Mouse (Mus musculus) CH12.LX (cell line): Measurements from ENCODE around the gene Olfr742. TPM values are rescaled to one million over a fixed set of nuclear protein-coding genes. Genes with fewer than 3 reads are reported as not detected.

ENCODE experiments used
- DNase-seq: peaks from one replicate; pipeline ENCODE4 v3.0.0-alpha.2; 2013; ENCODE audit errors: extremely low read depth
- H3K27ac ChIP-seq: 2 replicates; pipeline ENCODE4 v1.5.1; 2012; ENCODE audit warnings: low read depth, mild to moderate bottlenecking, control low read depth, moderate library complexity; ENCODE audit not compliant: insufficient read depth
- H3K27me3 ChIP-seq: replicated peaks from 2 replicates; pipeline ENCODE3; 2012; ENCODE audit warnings: inconsistent platforms
- H3K36me3 ChIP-seq, 2 experiments: replicated peaks in 1 of 2; 2 replicates each; pipeline versions ENCODE3 to v1.6.1; 2012; ENCODE audit warnings: inconsistent platforms in 1 of 2, low read length in 1 of 2, mild to moderate bottlenecking in 1 of 2, mixed read lengths in 1 of 2, moderate library complexity in 1 of 2; ENCODE audit not compliant: control insufficient read depth in 1 of 2, insufficient read depth in 1 of 2
- H3K4me1 ChIP-seq, 2 experiments: 2 replicates each; pipeline ENCODE4 v1.6.1; 2012; ENCODE audit warnings: inconsistent platforms in 1 of 2, moderate library complexity in 1 of 2; ENCODE audit not compliant: insufficient read depth in 2 of 2, control insufficient read depth in 1 of 2
- H3K4me2 ChIP-seq: 2 replicates; pipeline ENCODE4 v1.6.1; 2012; ENCODE audit warnings: low read depth, mild to moderate bottlenecking, control low read depth; ENCODE audit not compliant: poor library complexity, insufficient read depth, severe bottlenecking
- H3K4me3 ChIP-seq, 3 experiments: fragments of 150-350 bp in 1 of 3; sonication (generic) in 1 of 3; replicated peaks in 1 of 3; 2 replicates each; pipeline versions ENCODE3 to v1.5.1; 2011 to 2012; ENCODE audit warnings: low read depth in 2 of 3, low read length in 2 of 3, mild to moderate bottlenecking in 2 of 3, moderate library complexity in 2 of 3, control low read depth in 1 of 3, improper control_type of control experiment in 1 of 3, inconsistent platforms in 1 of 3, mixed read lengths in 1 of 3; ENCODE audit not compliant: poor library complexity in 1 of 3
- H3K79me2 ChIP-seq: replicated peaks from 2 replicates; pipeline ENCODE4 v1.6.1; 2012; ENCODE audit warnings: mild to moderate bottlenecking, moderate library complexity; ENCODE audit not compliant: control insufficient read depth, poor library complexity, insufficient read depth, severe bottlenecking; ENCODE audit errors: extremely low read depth
- H3K9ac ChIP-seq: 2 replicates; pipeline ENCODE4 v1.6.1; 2012; ENCODE audit warnings: low read depth, mild to moderate bottlenecking, control low read depth, moderate library complexity; ENCODE audit not compliant: insufficient read depth
- H3K9me3 ChIP-seq: replicated peaks from 2 replicates; pipeline ENCODE3; 2012; ENCODE audit warnings: low read length, inconsistent platforms, mixed read lengths
- E2F4 ChIP-seq: IDR thresholded peaks from 2 replicates; pipeline ENCODE4 v1.6.1; 2011; ENCODE audit warnings: low read depth, low read length, improper control_type of control experiment; ENCODE audit not compliant: insufficient replicate concordance
- GABPA ChIP-seq: IDR thresholded peaks from 2 replicates; pipeline ENCODE4 v1.6.1; 2012; ENCODE audit warnings: low read depth, low read length, improper control_type of control experiment, inconsistent platforms; ENCODE audit not compliant: insufficient replicate concordance
- IRF4 ChIP-seq: IDR thresholded peaks from 2 replicates; pipeline ENCODE4 v1.6.1; 2014; ENCODE audit warnings: low read depth, mild to moderate bottlenecking, inconsistent platforms, low read length, improper control_type of control experiment
- MAFK ChIP-seq: IDR thresholded peaks from 2 replicates; pipeline ENCODE4 v1.6.1; 2011; ENCODE audit warnings: low read length, improper control_type of control experiment; ENCODE audit not compliant: insufficient replicate concordance
- MEF2A ChIP-seq: IDR thresholded peaks from 2 replicates; pipeline ENCODE4 v1.6.1; 2014; ENCODE audit warnings: low read depth, mild to moderate bottlenecking, inconsistent platforms, low read length, improper control_type of control experiment, borderline replicate concordance
- MYC ChIP-seq: IDR thresholded peaks from 2 replicates; pipeline ENCODE4 v1.6.1; 2011; ENCODE audit warnings: low read depth, mild to moderate bottlenecking, improper control_type of control experiment, low read length
- NELFE ChIP-seq: IDR thresholded peaks from 2 replicates; pipeline ENCODE4 v1.6.1; 2011; ENCODE audit warnings: low read depth, low read length, improper control_type of control experiment
- NRF1 ChIP-seq: IDR thresholded peaks from 2 replicates; pipeline ENCODE4 v1.6.1; 2014; ENCODE audit warnings: low read depth, mild to moderate bottlenecking, inconsistent platforms, low read length, improper control_type of control experiment, moderate library complexity
- RAD21 ChIP-seq: IDR thresholded peaks from 2 replicates; pipeline ENCODE4 v1.6.1; 2011; ENCODE audit warnings: low read depth, mild to moderate bottlenecking, low read length, improper control_type of control experiment, moderate library complexity
- RCOR1 ChIP-seq: conservative IDR thresholded peaks from 2 replicates; pipeline ENCODE4 v1.6.1; 2012; ENCODE audit warnings: low read depth, mild to moderate bottlenecking, inconsistent platforms, low read length, improper control_type of control experiment
- SMC3 ChIP-seq: IDR thresholded peaks from 2 replicates; pipeline ENCODE4 v1.6.1; 2011; ENCODE audit warnings: low read depth, low read length, improper control_type of control experiment
- UBTF ChIP-seq: IDR thresholded peaks from 2 replicates; pipeline ENCODE4 v1.6.1; 2012; ENCODE audit warnings: low read depth, mild to moderate bottlenecking, inconsistent platforms, low read length, improper control_type of control experiment, moderate library complexity
- USF1 ChIP-seq: IDR thresholded peaks from 2 replicates; pipeline ENCODE4 v1.6.1; 2014; ENCODE audit warnings: low read depth, mild to moderate bottlenecking, inconsistent platforms, low read length, improper control_type of control experiment
- ZMIZ1 ChIP-seq: IDR thresholded peaks from 2 replicates; pipeline ENCODE4 v1.6.1; 2012; ENCODE audit warnings: low read depth, mild to moderate bottlenecking, inconsistent platforms, low read length, improper control_type of control experiment
- dilution Hi-C: fragments of 300-500 bp; cut with MboI; formaldehyde crosslinking; loops from 2 replicates; pipeline ENCODE4 v1.14.3; 2020; ENCODE audit warnings: low sequenced_read_pairs; ENCODE audit not compliant: extremely low pct_unique_long_range_greater_than_20kb, extremely low pct_ligation_motif_present
- in situ Hi-C: fragments of 300-500 bp; cut with MboI; formaldehyde crosslinking; loops from 3 replicates; pipeline ENCODE4 v1.14.3; 2019; ENCODE audit warnings: low sequenced_read_pairs, low pct_ligation_motif_present, low pct_unique_long_range_greater_than_20kb, mixed read lengths
- polyA plus RNA-seq: library from polyadenylated mRNA; unstranded; fragments of >175 nt; gene quantifications from 2 replicates; pipeline ENCODE4 v1.2.1, GENCODE M21; 2012; ENCODE audit warnings: low read depth; ENCODE audit not compliant: insufficient read length
- total RNA-seq, 2 experiments: library from RNA; depleted of rRNA; stranded (reverse); fragments of 300-350 nt in 1 of 2; fragments of >200 nt in 1 of 2; gene quantifications; 2 replicates each; pipeline ENCODE4 v1.2.3; 2012 to 2014

Olfr742 gene
- total and polyA plus RNA-seq, 3 experiments = not detected

DNA sequence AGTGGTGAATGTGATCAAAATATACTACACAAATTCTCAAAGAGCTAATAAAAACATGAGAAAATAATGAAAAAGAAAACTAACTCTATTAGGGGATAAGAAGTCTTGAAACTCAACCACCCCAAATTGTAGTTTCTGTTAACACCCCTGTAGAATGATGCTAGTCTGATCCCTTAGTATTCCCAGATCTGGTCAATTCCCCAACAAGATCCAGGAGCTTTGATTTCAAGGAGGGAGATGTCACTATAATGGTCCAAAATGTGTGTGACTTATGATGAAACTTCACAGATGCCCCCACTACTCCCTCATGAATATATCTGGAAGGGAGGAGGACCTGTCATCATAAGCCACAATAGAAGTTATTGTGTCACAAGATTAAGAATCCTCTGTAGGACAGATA lies 18.1 kb downstream of the Olfr742 start, which contains the start of gene Olfr743:
TSS of gene Olfr743 (plus strand) at position 301 of the 400 bp plus-strand sequence.
- H3K36me3 ChIP-seq = no peaks in the 10 kb centered on the region
- no peaks in the 10 kb centered on the region for H3K4me1 ChIP-seq
- H3K79me2 ChIP-seq = no peaks in the 10 kb centered on the region
- no peaks in the 10 kb centered on the region for H3K9me3 ChIP-seq
- no peak within 1 kb of the TSS for H3K4me2 ChIP-seq
- in situ Hi-C loops (no loop called here), dilution Hi-C loops (no loop called here)
- H3K27me3 ChIP-seq = peaks cover 13% of the 10 kb centered on the region
- H3K4me3 ChIP-seq = no peak within 1 kb of the TSS
- DNase-seq = no peak
- no peak within 1 kb of the TSS for H3K27ac ChIP-seq
- H3K9ac ChIP-seq = no peak within 1 kb of the TSS
- TF ChIP-seq RCOR1 = no peak
- TF ChIP-seq ZMIZ1 = no peak
- TF ChIP-seq E2F4 = no peak
- TF ChIP-seq NELFE = no peak
- TF ChIP-seq IRF4 = no peak
- TF ChIP-seq USF1 = no peak
- no peak for TF ChIP-seq MEF2A
- no peak for TF ChIP-seq MYC

DNA sequence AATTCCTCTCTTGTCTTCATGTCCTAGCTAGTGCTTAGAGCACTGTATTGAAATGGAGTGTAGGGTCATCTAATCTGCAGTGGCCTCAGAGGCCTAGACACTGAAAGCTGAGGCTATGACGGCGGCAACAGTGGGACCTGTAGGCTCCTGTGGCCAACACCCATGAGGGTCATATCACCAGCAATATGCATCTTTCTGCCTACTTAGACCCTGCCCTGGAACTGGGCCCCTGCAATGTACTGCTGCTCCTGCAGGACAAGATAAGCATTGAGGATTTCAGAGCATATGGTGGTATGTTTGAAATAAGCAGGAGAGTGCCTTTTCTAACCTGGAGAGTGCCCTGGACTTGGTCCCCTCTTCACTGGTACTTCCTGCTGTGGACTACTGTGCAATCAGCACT lies 49.3 kb downstream of the Olfr742 start:
- no peaks in the 10 kb centered on the region for H3K36me3 ChIP-seq
- dilution Hi-C loops (no loop called here), in situ Hi-C loops (no loop called here)
- H3K27ac ChIP-seq = no peak overlapping the region
- no peaks in the 10 kb centered on the region for H3K9me3 ChIP-seq
- TF ChIP-seq NRF1 (no peak), RCOR1 (no peak), SMC3 (no peak), GABPA (no peak), IRF4 (no peak), RAD21 (no peak), UBTF (no peak), MAFK (no peak)
- peaks cover 23% of the 10 kb centered on the region for H3K27me3 ChIP-seq
- H3K4me3 ChIP-seq = no peak overlapping the region
- DNase-seq = no peak
- H3K9ac ChIP-seq = no peak overlapping the region
- H3K4me1 ChIP-seq = no peaks in the 10 kb centered on the region
- no peaks in the 10 kb centered on the region for H3K79me2 ChIP-seq
- H3K4me2 ChIP-seq = no peak overlapping the region

Other genes starting within 250 kb of the Olfr742 start
- gene Olfr732, start 219.4 kb upstream of the Olfr742 start, total RNA-seq (2012; rRNA removed) = not detected in 2 replicates
- not detected in 2 replicates for gene Olfr732, start 219.4 kb upstream of the Olfr742 start, total RNA-seq (2014; rRNA removed)
- not detected in 2 replicates for gene Olfr732, start 219.4 kb upstream of the Olfr742 start, polyA plus RNA-seq
- gene Olfr733, start 202.1 kb upstream of the Olfr742 start, total RNA-seq (2012; rRNA removed) = not detected in 2 replicates
- not detected in 2 replicates for gene Olfr733, start 202.1 kb upstream of the Olfr742 start, total RNA-seq (2014; rRNA removed)
- not detected in 2 replicates for gene Olfr733, start 202.1 kb upstream of the Olfr742 start, polyA plus RNA-seq
- gene Olfr734, start 176.8 kb upstream of the Olfr742 start, total RNA-seq (2012; rRNA removed) = not detected in 2 replicates
- not detected in 2 replicates for gene Olfr734, start 176.8 kb upstream of the Olfr742 start, total RNA-seq (2014; rRNA removed)
- not detected in 2 replicates for gene Olfr734, start 176.8 kb upstream of the Olfr742 start, polyA plus RNA-seq
- gene Olfr735, start 154.7 kb upstream of the Olfr742 start, total RNA-seq (2012; rRNA removed) = not detected in 2 replicates
- gene Olfr735, start 154.7 kb upstream of the Olfr742 start, total RNA-seq (2014; rRNA removed) = not detected in 2 replicates
- not detected in 2 replicates for gene Olfr735, start 154.7 kb upstream of the Olfr742 start, polyA plus RNA-seq
- not detected in 2 replicates for gene Tlr11, start 145.7 kb upstream of the Olfr742 start, total RNA-seq (2012; rRNA removed)
- not detected in 2 replicates for gene Tlr11, start 145.7 kb upstream of the Olfr742 start, total RNA-seq (2014; rRNA removed)
- not detected in 2 replicates for gene Tlr11, start 145.7 kb upstream of the Olfr742 start, polyA plus RNA-seq
- gene Olfr736, start 122.4 kb upstream of the Olfr742 start, total RNA-seq (2012; rRNA removed) = not detected in 2 replicates
- not detected in 2 replicates for gene Olfr736, start 122.4 kb upstream of the Olfr742 start, total RNA-seq (2014; rRNA removed)
- not detected in 2 replicates for gene Olfr736, start 122.4 kb upstream of the Olfr742 start, polyA plus RNA-seq
- gene Olfr738, start 96.0 kb upstream of the Olfr742 start, total RNA-seq (2012; rRNA removed) = not detected in 2 replicates
- not detected in 2 replicates for gene Olfr738, start 96.0 kb upstream of the Olfr742 start, total RNA-seq (2014; rRNA removed)
- not detected in 2 replicates for gene Olfr738, start 96.0 kb upstream of the Olfr742 start, polyA plus RNA-seq
- not detected in 2 replicates for gene Olfr739, start 85.0 kb upstream of the Olfr742 start, total RNA-seq (2012; rRNA removed)
- not detected in 2 replicates for gene Olfr739, start 85.0 kb upstream of the Olfr742 start, total RNA-seq (2014; rRNA removed)
- not detected in 2 replicates for gene Olfr739, start 85.0 kb upstream of the Olfr742 start, polyA plus RNA-seq
- not detected in 2 replicates for gene Olfr740, start 58.1 kb upstream of the Olfr742 start, total RNA-seq (2012; rRNA removed)
- not detected in 2 replicates for gene Olfr740, start 58.1 kb upstream of the Olfr742 start, total RNA-seq (2014; rRNA removed)
- gene Olfr740, start 58.1 kb upstream of the Olfr742 start, polyA plus RNA-seq = not detected in 2 replicates
- gene Olfr741, start 30.9 kb upstream of the Olfr742 start, total RNA-seq (2012; rRNA removed) = not detected in 2 replicates
- not detected in 2 replicates for gene Olfr741, start 30.9 kb upstream of the Olfr742 start, total RNA-seq (2014; rRNA removed)
- gene Olfr741, start 30.9 kb upstream of the Olfr742 start, polyA plus RNA-seq = not detected in 2 replicates
- not detected in 2 replicates for gene Olfr743, start 18.2 kb downstream of the Olfr742 start, total RNA-seq (2012; rRNA removed)
- gene Olfr743, start 18.2 kb downstream of the Olfr742 start, total RNA-seq (2014; rRNA removed) = not detected in 2 replicates
- gene Olfr743, start 18.2 kb downstream of the Olfr742 start, polyA plus RNA-seq = not detected in 2 replicates
- not detected in 2 replicates for gene Olfr744, start 111.3 kb downstream of the Olfr742 start, total RNA-seq (2012; rRNA removed)
- not detected in 2 replicates for gene Olfr744, start 111.3 kb downstream of the Olfr742 start, total RNA-seq (2014; rRNA removed)
- not detected in 2 replicates for gene Olfr744, start 111.3 kb downstream of the Olfr742 start, polyA plus RNA-seq
- not detected in 2 replicates for gene Olfr745, start 135.8 kb downstream of the Olfr742 start, total RNA-seq (2012; rRNA removed)
- gene Olfr745, start 135.8 kb downstream of the Olfr742 start, total RNA-seq (2014; rRNA removed) = not detected in 2 replicates
- not detected in 2 replicates for gene Olfr745, start 135.8 kb downstream of the Olfr742 start, polyA plus RNA-seq
- gene Olfr746, start 143.5 kb downstream of the Olfr742 start, total RNA-seq (2012; rRNA removed) = not detected in 2 replicates
- not detected in 2 replicates for gene Olfr746, start 143.5 kb downstream of the Olfr742 start, total RNA-seq (2014; rRNA removed)
- gene Olfr746, start 143.5 kb downstream of the Olfr742 start, polyA plus RNA-seq = not detected in 2 replicates
- gene Olfr747, start 189.6 kb downstream of the Olfr742 start, total RNA-seq (2012; rRNA removed) = not detected in 2 replicates
- gene Olfr747, start 189.6 kb downstream of the Olfr742 start, total RNA-seq (2014; rRNA removed) = not detected in 2 replicates
- not detected in 2 replicates for gene Olfr747, start 189.6 kb downstream of the Olfr742 start, polyA plus RNA-seq
- gene Olfr748, start 203.8 kb downstream of the Olfr742 start, total RNA-seq (2012; rRNA removed) = not detected in 2 replicates
- gene Olfr748, start 203.8 kb downstream of the Olfr742 start, total RNA-seq (2014; rRNA removed) = not detected in 2 replicates
- gene Olfr748, start 203.8 kb downstream of the Olfr742 start, polyA plus RNA-seq = not detected in 2 replicates
- gene Olfr749, start 241.5 kb downstream of the Olfr742 start, total RNA-seq (2012; rRNA removed) = not detected in 2 replicates
- not detected in 2 replicates for gene Olfr749, start 241.5 kb downstream of the Olfr742 start, total RNA-seq (2014; rRNA removed)
- not detected in 2 replicates for gene Olfr749, start 241.5 kb downstream of the Olfr742 start, polyA plus RNA-seq